Mouse (Mus musculus) embryonic facial prominence, embryonic 11.5 days (tissue): ENCODE measurements around the gene Rnase2a. TPM values are rescaled to one million over a fixed set of nuclear protein-coding genes. Genes with fewer than 3 reads are reported as not detected.

Experiments used
- polyA plus RNA-seq: library from polyadenylated mRNA; unstranded; fragments of >200 nt; fragmentation: Nextera tagmentation; extraction: Ambion mirVana; gene quantifications from 2 replicates; pipeline ENCODE4 v1.2.1, GENCODE M21; 2014

Rnase2a gene
- polyA plus RNA-seq, 1 experiment from 2014 or later = not detected

Other genes starting within 250 kb of the Rnase2a start
- 0.13 TPM in 1 of 2 replicates, not detected in the other for gene Rnase10, start 248.4 kb downstream of the Rnase2a start, polyA plus RNA-seq
- not detected in 2 replicates for gene Rnase9, start 214.2 kb downstream of the Rnase2a start, polyA plus RNA-seq
- gene Rnase11, start 205.9 kb downstream of the Rnase2a start, polyA plus RNA-seq = not detected in 2 replicates
- gene Rnase12, start 198.5 kb downstream of the Rnase2a start, polyA plus RNA-seq = not detected in 2 replicates
- not detected in 2 replicates for gene Olfr750, start 181.7 kb downstream of the Rnase2a start, polyA plus RNA-seq
- gene Rnase4, start 165.0 kb downstream of the Rnase2a start, polyA plus RNA-seq = 14.4 and 14.7 TPM in 2 replicates
- gene Ang, start 165.0 kb downstream of the Rnase2a start, polyA plus RNA-seq = 2.2 and 2.6 TPM in 2 replicates
- not detected in 2 replicates for gene Eddm3b, start 141.7 kb downstream of the Rnase2a start, polyA plus RNA-seq
- not detected in 2 replicates for gene Rnase6, start 132.2 kb downstream of the Rnase2a start, polyA plus RNA-seq
- not detected in 2 replicates for gene Rnase1, start 109.3 kb downstream of the Rnase2a start, polyA plus RNA-seq
- gene Rnase2b, start 93.9 kb downstream of the Rnase2a start, polyA plus RNA-seq = not detected in 2 replicates
- gene Ang2, start 57.0 kb downstream of the Rnase2a start, polyA plus RNA-seq = not detected in 2 replicates
- not detected in 2 replicates for gene Ear14, start 52.7 kb downstream of the Rnase2a start, polyA plus RNA-seq
- not detected in 2 replicates for gene Gm7247, start 105.6 kb upstream of the Rnase2a start, polyA plus RNA-seq
- not detected in 2 replicates for gene Vmn2r88, start 154.7 kb upstream of the Rnase2a start, polyA plus RNA-seq
- gene Vmn2r89, start 195.7 kb upstream of the Rnase2a start, polyA plus RNA-seq = not detected in 2 replicates